Mouse (Mus musculus): Measurements from ENCODE around the gene Rgmb.

DNA sequence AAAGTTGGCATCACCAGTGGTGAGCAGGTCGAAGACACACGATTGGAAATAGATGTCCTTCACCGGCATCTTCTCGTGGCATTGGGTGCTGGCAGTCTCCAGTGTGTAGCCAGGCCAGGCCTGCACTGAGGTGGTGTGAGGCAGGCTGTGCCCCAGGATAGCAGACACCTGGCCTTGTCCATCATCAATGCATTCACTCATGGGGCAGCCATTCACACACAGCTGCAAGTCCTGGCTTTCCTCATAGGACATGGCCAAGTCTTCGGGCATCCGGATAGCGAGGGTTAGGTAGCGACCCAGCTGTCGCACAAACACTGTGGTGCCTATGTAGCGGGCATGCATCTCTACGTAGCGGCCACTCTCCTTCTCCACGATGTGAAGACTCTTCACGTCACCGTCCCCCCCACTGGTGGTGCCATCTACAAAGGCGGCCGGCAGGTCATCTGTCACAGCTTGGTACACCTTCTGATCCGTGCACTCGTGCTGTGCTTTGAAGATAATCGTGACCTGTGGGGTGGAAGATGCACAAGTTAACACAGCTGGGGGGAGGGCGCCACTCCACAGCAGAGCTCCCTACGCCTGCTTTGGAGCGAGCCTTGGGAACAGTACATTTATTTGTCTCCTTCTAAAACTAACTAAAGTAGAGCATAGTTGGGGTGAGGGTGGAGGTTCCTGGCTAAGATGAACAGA is 23.4 kb downstream of the Rgmb start:
- TF ChIP-seq POLR2A (IDR thresholded peaks at IDR 0.05; ENCODE audit: borderline replicate concordance, extremely low read depth, insufficient read depth, insufficient read length, poor library complexity, severe bottlenecking) = no peak
- no peak for TF ChIP-seq CTCF (IDR thresholded peaks at IDR 0.05; ENCODE audit: borderline replicate concordance, extremely low read depth, insufficient read depth, insufficient read length)
